Mouse (Mus musculus) layer of hippocampus, adult 2 months (tissue): ENCODE results near the gene 1110017D15Rik. TPM values are rescaled to one million over a fixed set of nuclear protein-coding genes. Genes with fewer than 3 reads are reported as not detected.
"Not testable (repeated sequence)": the region's sequence is repeated elsewhere in the genome, so short reads cannot be mapped to it uniquely, and the experiment has no call there.

Experiments used
- DNase-seq, 2 experiments: peaks; one replicate each; pipeline ENCODE4 v3.0.0; 2022; ENCODE audit warnings: low spot score in 2 of 2
- H3K27ac ChIP-seq: fragments of 200-600 bp; 2 replicates; pipeline ENCODE4 v1.8.1; 2022
- H3K4me3 ChIP-seq: fragments of 200-600 bp; 2 replicates; pipeline ENCODE4 v1.8.1; 2022; ENCODE audit warnings: mild to moderate bottlenecking
- CTCF ChIP-seq: fragments of 200-600 bp; conservative IDR thresholded peaks from 2 replicates; pipeline ENCODE4 v1.8.1; 2022; ENCODE audit warnings: antibody characterized with exemption, mild to moderate bottlenecking, moderate library complexity
- total RNA-seq, 2 experiments: library from RNA; stranded (reverse); gene quantifications; 2 replicates each; pipeline ENCODE4 v1.2.3; 2021

Gene 1110017D15Rik
- total RNA-seq, 2 experiments from 2014 or later: 4.5 to 6.1 TPM

DNA sequence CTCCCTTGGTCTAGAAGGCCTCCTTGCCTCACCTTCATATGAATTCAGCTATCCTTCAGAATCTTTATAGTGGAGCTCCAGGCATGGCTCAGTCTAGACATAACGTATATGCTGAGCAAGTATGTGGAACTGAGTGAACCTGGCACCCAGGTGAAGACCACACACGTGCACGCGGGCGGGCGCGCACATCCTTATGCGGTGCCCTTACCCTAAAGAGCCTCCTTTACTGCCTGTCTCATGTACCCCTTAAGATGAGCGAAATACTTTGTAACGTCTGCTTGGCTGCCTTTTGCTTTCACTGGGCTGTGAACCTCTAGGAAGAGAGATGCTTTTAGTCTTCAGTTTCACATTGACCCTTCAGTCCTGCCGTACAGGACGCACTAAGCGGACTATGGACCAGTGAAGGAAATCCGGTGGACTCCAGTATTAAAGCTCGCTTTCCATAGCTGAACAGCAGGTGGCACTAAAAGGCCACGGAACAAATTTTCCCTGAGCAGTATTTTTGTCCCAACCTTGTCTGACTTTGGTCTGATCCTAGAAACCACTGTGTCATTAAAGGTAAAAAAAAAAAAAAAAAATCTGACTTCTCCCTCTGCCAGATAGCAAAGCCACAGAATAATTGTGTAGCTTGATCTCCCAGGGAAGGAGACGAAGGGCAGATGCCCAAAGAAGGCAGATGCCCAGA lies 48.6 kb downstream of the 1110017D15Rik start:
- Histone ChIP-seq H3K27ac (peak overlapping the region; percentile 32; the same call in 1 of the 2 replicates), H3K4me3 (no peak overlapping the region)
- peak; percentile 87 for TF ChIP-seq CTCF
- peak in 1 of 2 experiments; percentile 69 for DNase-seq

DNA sequence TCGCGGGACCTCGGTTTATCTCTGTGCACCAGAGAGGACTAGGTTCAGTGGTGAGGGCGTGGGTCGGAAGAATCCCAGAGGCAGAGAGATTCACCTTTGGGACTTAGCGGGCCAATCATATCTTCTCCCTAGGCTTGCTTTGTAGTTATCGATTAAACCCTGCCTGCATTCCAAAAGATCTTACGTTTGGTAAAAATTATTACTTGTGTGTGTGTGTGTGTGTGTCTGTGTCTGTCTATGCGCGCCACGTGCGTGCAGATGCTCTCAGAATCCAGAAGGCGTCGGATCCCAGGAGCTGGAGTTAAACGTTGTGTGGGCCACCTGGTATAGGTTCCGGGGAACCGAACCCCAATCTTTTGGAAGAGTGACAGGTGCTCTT lies 51.9 kb downstream of the 1110017D15Rik start:
- no peak for DNase-seq
- peak overlapping the region; percentile 70 for H3K4me3 ChIP-seq
- TF ChIP-seq CTCF: peak; percentile 35
- peak overlapping the region; percentile 83 for H3K27ac ChIP-seq

- Histone ChIP-seq H3K27ac (peak within 1 kb of the TSS; percentile 83), H3K4me3 (peak within 1 kb of the TSS; percentile 70)
- 0 out of 2 replicates have a peak, but pooled peaks have one; percentile 3 for TF ChIP-seq CTCF
- DNase-seq: peak; percentile 98 to 99
These were observed 52.5 kb downstream of the 1110017D15Rik start, which contains the start of the genes Kif24 and Nudt2 for GRCm38 (mm10) chr4:41464345-41465286. TSS of gene Kif24 (minus strand) at chr4:41464887. TSS of gene Nudt2 (plus strand) at chr4:41465151.

- not testable (repeated sequence) for H3K4me3 ChIP-seq, DNase-seq, H3K27ac ChIP-seq
These were observed 53.9 kb downstream of the 1110017D15Rik start for GRCm38 (mm10) chr4:41463051-41463738.

- Histone ChIP-seq H3K27ac (no peak overlapping the region), H3K4me3 (no peak overlapping the region)
- TF ChIP-seq CTCF: no peak
- DNase-seq: no peak
These were observed 56.4 kb downstream of the 1110017D15Rik start for GRCm38 (mm10) chr4:41460690-41461089.

Other genes starting within 250 kb of the 1110017D15Rik start
- gene Ubap2, start 242.2 kb downstream of the 1110017D15Rik start, total RNA-seq: 10 to 100 TPM; 40.9 to 45.0 TPM
- 10 to 100 TPM; 41.0 to 41.4 TPM for gene Dcaf12, start 202.4 kb downstream of the 1110017D15Rik start, total RNA-seq
- 10 to 100 TPM; 39.3 to 40.4 TPM for gene Ubap1, start 168.3 kb downstream of the 1110017D15Rik start, total RNA-seq
- 1 to 10 TPM; 1.2 to 1.3 TPM for gene Kif24, start 52.4 kb downstream of the 1110017D15Rik start, total RNA-seq
- 10 to 100 TPM; 29.3 to 30.4 TPM for gene Nudt2, start 52.2 kb downstream of the 1110017D15Rik start, total RNA-seq
- 10 to 100 TPM; 31.4 to 31.8 TPM for gene AI464131, start 14.3 kb downstream of the 1110017D15Rik start, total RNA-seq
- 100 to 1,000 TPM; 153 to 157 TPM for gene Fam219a, start 52.2 kb upstream of the 1110017D15Rik start, total RNA-seq
- 1 to 10 TPM; 7.7 to 8.3 TPM for gene Dnaic1, start 52.4 kb upstream of the 1110017D15Rik start, total RNA-seq
- 10 to 100 TPM; 59.7 to 62.0 TPM for gene Enho, start 123.0 kb upstream of the 1110017D15Rik start, total RNA-seq
- gene Cntfr, start 179.8 kb upstream of the 1110017D15Rik start, total RNA-seq: 10 to 100 TPM; 96.5 to 98.8 TPM
- gene Il11ra1, start 182.7 kb upstream of the 1110017D15Rik start, total RNA-seq: 10 to 100 TPM; 39.1 to 43.3 TPM
- 10 to 100 TPM; 29.4 to 31.0 TPM for gene Rpp25l, start 196.2 kb upstream of the 1110017D15Rik start, total RNA-seq
- 100 to 1,000 TPM; 136 to 153 TPM for gene Dctn3, start 205.8 kb upstream of the 1110017D15Rik start, total RNA-seq
- gene Arid3c, start 213.8 kb upstream of the 1110017D15Rik start, total RNA-seq: not detected
- 10 to 100 TPM; 52.1 to 67.7 TPM for gene Galt, start 237.9 kb upstream of the 1110017D15Rik start, total RNA-seq
- gene Sigmar1, start 238.8 kb upstream of the 1110017D15Rik start, total RNA-seq: 10 to 100 TPM; 40.4 to 42.9 TPM